Mouse (Mus musculus) central nervous system, embryonic 11.5 days (tissue): ENCODE results near the gene Pmf1. TPM values are rescaled to one million over a fixed set of nuclear protein-coding genes. Genes with fewer than 3 reads are reported as not detected.

Experiments used
- polyA plus RNA-seq: library from polyadenylated mRNA; depleted of rRNA; stranded (reverse); fragments of >200 nt; gene quantifications from 2 replicates; pipeline ENCODE4 v1.2.3, GENCODE M21; 2012; rRNA removed

Pmf1 gene
- polyA plus RNA-seq: 105 and 106 TPM in 2 replicates

DNA sequence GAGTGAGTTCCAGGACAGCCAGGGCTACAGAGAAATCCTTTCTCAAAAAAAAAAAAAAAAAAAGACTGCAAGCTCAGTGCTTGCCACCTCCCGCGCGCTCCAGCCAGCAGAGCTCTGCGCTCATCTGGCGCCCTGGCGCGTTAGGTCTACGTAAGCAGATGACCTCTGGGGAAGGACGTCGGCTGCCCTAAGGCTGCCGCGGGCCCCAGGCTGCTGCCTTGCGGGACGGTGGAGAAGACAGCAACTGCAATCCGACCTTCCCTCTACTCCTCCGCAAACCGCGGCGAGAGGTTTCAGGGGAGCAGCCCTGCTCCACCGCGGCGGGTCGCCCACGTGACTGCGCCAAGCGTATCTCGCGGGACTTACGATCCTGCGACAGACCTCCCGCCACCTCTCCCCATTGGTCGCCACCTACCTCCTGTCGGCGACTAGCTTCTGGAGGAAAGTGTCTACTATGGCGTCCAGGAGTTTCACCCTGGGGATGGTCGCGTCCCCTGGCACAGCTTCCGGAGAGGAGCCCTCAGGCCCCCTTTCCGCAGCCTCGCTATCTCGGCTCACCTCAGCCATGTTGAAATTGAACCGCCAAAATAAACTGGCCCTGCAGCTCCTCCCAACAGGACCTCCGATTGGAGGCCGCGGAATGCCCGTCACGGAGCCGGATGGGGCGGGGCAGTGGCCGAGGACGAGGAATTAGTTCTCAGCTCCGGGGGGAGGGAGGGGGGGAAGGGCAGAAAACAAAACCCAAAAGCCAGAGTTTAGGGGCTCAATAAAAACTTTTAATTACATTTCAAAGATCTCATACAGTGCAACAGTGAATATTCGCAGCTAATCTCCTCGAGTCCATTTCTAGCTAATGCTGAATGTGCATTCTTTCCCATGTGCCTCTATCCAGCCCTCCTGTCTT is at the start of gene Pmf1:
TSS of gene Pmf1 (minus strand) at position 591 of the 904 bp plus-strand sequence.

DNA sequence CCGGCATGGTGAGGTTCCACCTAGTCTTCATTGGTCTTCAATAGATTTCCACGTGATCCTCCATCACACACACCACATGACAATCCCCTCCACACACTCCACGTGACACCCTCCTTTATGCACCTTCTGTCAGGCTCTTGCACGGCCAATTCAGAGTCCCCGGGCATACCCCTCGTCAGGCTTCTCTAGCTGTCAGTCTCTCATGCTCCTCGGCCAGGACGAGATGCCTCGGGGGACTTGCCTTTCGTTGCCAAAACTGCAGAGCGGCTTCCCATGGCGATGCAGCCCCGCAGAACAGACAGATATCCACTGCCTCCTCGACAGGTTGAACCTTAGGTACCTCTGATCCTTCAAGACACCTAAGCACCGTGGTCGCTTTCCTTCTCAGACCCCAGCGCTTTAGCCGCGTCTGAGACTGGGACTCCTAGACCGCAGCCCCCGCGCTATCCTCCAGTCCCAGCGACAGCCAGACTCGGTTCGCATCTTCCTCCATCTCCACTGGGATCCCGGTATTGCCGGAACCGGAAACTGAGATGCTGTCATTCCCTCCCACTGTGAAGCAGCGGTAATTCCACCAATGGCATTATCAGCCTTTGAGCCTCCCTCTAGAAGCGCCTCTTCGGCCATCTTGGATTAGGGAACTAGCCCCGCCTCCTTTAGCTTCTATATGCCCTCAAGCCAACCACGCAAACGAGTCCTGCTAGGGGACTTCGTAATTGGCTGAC is 14.6 kb upstream of the Pmf1 start, which contains the start of gene Slc25a44:
TSS of gene Slc25a44 (minus strand) at position 535 of the 725 bp plus-strand sequence.

DNA sequence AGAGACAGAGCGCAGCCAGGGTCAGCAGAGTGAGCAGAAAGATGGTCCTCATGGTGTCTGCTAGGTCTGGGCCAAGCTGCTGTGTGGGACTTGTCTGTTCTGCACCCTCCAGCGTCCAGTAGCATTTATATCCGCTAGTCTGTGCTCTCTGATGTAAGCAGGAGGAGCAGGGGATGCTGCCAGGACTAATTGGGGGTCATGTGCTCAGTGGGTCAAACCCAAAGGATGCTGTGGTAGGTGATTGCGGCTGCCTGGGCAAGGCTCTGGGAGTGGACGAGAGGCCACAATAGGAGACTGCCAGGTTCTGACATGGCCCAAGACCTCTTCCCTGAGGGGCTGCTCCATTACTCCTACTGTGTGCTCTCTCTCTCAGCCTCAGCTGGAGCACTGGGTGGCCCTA is 25.8 kb downstream of the Pmf1 start, which contains the start of gene Bglap:
TSS of gene Bglap (minus strand) at position 101 of the 400 bp plus-strand sequence.

DNA sequence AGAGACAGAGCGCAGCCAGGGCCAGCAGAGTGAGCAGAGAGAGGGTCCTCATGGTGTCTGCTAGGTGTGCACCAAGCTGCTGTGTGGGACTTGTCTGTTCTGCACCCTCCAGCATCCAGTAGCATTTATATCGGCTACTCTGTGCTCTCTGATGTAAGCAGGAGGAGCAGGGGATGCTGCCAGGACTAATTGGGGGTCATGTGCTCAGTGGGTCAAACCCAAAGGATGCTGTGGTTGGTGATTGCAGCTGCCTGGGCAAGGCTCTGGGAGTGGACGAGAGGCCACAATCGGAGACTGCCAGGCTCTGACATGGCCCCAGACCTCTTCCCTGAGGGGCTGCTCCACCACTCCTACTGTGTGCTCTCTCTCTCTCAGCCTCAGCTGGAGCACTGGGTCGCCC is 31.5 kb downstream of the Pmf1 start, which contains the start of gene Bglap2:
TSS of gene Bglap2 (minus strand) at position 101 of the 400 bp plus-strand sequence.

DNA sequence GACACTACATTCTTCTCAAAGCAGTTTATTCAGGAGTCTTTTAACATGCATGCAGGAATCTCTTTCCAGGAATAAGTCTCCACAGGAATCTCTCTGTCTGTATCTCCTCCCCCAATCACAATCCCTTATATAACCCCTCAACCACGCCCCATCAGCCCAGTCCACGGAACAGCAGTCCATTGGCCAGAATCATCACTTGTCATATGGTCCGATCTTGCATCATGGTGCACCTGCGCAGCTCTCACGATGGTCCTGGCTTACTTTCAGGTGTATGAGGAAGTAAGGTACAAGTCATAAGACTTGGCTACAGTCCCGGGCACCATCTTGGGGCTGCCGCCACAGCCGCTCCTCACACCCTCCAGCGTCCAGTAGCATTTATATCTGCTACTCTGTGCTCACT is 37.5 kb downstream of the Pmf1 start, which contains the start of gene Bglap3:
TSS of gene Bglap3 (minus strand) at position 101 of the 400 bp plus-strand sequence.

DNA sequence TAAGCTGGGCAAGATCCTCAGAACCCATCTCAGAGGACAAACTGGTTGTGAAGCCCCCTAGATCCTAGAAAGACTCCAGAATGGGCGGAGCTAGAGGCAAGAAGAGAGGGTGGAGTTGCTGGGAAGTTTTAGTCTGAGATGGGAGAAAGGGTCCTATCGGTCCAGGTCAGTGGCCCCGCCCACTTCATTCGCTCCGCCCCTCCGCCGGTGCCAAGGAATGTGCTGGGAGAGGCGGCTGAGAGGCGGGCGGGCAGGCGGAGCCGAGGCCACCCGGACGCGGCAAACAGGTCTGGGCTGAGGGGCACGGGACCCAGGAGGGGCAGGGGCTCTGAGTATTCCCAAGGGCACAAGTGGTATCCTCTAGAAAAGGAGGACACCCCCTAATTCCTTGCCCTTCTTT is 45.8 kb downstream of the Pmf1 start, which contains the start of gene Paqr6:
TSS of gene Paqr6 (plus strand) at position 248 of the 400 bp plus-strand sequence.

Other genes with a start within 250 kb of the Pmf1 start
- gene Rhbg, start 155.6 kb downstream of the Pmf1 start, polyA plus RNA-seq: 0.49 and 0.53 TPM in 2 replicates
- 0.15 and 0.20 TPM in 2 replicates for gene Gm38392, start 123.1 kb downstream of the Pmf1 start, polyA plus RNA-seq
- 3.8 and 6.7 TPM in 2 replicates for gene Tsacc, start 113.3 kb downstream of the Pmf1 start, polyA plus RNA-seq
- gene Cct3, start 113.2 kb downstream of the Pmf1 start, polyA plus RNA-seq: 479 and 533 TPM in 2 replicates
- gene Glmp, start 85.3 kb downstream of the Pmf1 start, polyA plus RNA-seq: 55.2 and 76.1 TPM in 2 replicates
- 2.0 TPM in 2 replicates for gene Tmem79, start 74.2 kb downstream of the Pmf1 start, polyA plus RNA-seq
- 111 and 112 TPM in 2 replicates for gene Smg5, start 74.1 kb downstream of the Pmf1 start, polyA plus RNA-seq
- 1.4 and 1.9 TPM in 2 replicates for gene Paqr6, start 45.7 kb downstream of the Pmf1 start, polyA plus RNA-seq
- 0.06 and 0.25 TPM in 2 replicates for gene Bglap3, start 37.6 kb downstream of the Pmf1 start, polyA plus RNA-seq
- not detected in 2 replicates for gene Bglap2, start 31.6 kb downstream of the Pmf1 start, polyA plus RNA-seq
- 0.20 and 1.0 TPM in 2 replicates for gene Bglap, start 25.9 kb downstream of the Pmf1 start, polyA plus RNA-seq
- 16.7 and 19.8 TPM in 2 replicates for gene Slc25a44, start 14.8 kb upstream of the Pmf1 start, polyA plus RNA-seq
- 10.6 and 14.6 TPM in 2 replicates for gene Sema4a, start 50.9 kb upstream of the Pmf1 start, polyA plus RNA-seq
- gene Lmna, start 99.6 kb upstream of the Pmf1 start, polyA plus RNA-seq: 22.5 and 24.7 TPM in 2 replicates
- gene Mex3a, start 122.1 kb upstream of the Pmf1 start, polyA plus RNA-seq: 70.1 and 73.6 TPM in 2 replicates
- gene Rab25, start 138.0 kb upstream of the Pmf1 start, polyA plus RNA-seq: 1.7 and 2.1 TPM in 2 replicates
- 95.0 and 115 TPM in 2 replicates for gene Lamtor2, start 142.7 kb upstream of the Pmf1 start, polyA plus RNA-seq
- 88.6 and 105 TPM in 2 replicates for gene Ubqln4, start 143.4 kb upstream of the Pmf1 start, polyA plus RNA-seq
- 170 and 215 TPM in 2 replicates for gene Ssr2, start 165.5 kb upstream of the Pmf1 start, polyA plus RNA-seq
- gene Arhgef2, start 195.6 kb upstream of the Pmf1 start, polyA plus RNA-seq: 89.1 and 124 TPM in 2 replicates
- gene Rxfp4, start 242.8 kb upstream of the Pmf1 start, polyA plus RNA-seq: not detected in 2 replicates